Mouse (Mus musculus) lung, adult 2 months (tissue): ENCODE data around the gene Castor1.

ENCODE experiments used
- CTCF ChIP-seq: fragments of 200-500 bp; IDR thresholded peaks from 2 replicates; pipeline ENCODE4 v1.5.1; 2011; ENCODE audit warnings: mild to moderate bottlenecking, low read length, control low read depth; ENCODE audit not compliant: insufficient read depth
- POLR2A ChIP-seq: fragments of 200-500 bp; IDR thresholded peaks from 2 replicates; pipeline ENCODE4 v1.6.1; 2011; ENCODE audit warnings: low read depth, mild to moderate bottlenecking, control low read depth, low read length, borderline replicate concordance; ENCODE audit errors: extremely low read depth

GRCm38 (mm10) chr11:4183511-4183910 lies 34.5 kb upstream of the Castor1 start:
- no peak for TF ChIP-seq CTCF
- no peak for TF ChIP-seq POLR2A
